Mouse (Mus musculus) frontal cortex, postnatal 14 days (tissue): Measurements from ENCODE around the gene Atxn7.

Experiments
- DNase-seq, 2 experiments: peaks; one replicate each; pipeline ENCODE4 v3.0.0; 2022; ENCODE audit warnings: low spot score in 2 of 2

The Atxn7 gene

DNA sequence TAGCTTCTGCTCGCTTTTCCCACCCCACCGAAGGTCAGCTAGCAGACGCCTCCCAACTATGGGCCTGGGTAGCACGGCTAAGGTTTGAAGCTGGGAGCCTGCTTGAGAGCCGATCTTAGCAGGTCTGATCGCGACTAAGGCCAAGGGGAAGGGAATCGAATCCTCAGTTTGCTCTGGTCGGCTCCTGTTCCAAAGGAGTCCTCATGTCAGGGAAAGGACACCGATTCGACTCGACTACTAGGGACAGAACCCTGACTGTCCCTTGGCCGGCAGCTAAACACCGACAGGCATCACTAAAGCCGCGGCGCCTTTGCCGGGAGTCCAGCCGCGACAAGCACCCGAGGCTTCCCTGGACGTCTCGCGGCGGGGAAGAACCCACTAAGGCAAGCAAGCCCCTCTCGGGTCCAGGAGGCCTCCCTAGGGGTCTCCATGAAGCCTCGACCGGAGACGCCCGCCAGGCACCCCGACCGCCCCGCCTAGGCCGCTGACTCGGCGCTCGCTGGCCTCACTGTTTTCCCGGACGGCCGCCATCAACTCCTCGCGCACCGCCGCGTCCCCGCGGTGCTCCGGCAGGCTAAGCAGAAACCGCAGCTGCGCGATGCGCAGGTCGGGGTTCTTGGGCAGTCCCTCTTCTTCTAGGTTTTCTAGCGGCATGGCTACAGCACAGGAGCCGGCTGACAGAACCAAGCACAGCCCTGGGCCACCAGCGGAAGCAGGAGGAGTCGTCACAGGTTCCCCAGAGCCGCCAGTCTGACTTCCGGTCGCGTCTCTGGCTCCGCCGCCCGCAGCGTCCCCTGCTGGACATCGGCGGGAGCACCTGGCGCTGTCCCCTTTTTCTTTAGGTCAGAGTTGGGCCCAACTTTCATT lies 159.2 kb downstream of the Atxn7 start, which contains the start of gene Psmd6:
Gene Psmd6, minus strand, starts transcription at position 755 of the 867 bp plus-strand sequence.
- peak; percentile 83 to 91 for DNase-seq
